Mouse (Mus musculus) mature B cell (primary cell): ENCODE measurements around the gene Bora.
"Not testable (repeated sequence)": the region's sequence is repeated elsewhere in the genome, so short reads cannot be mapped to it uniquely, and the experiment has no call there.

Experiments used
- in situ Hi-C: fragments of 300-500 bp; cut with MboI; formaldehyde crosslinking; loops from 2 replicates; pipeline ENCODE4 v1.14.3; 2019

Bora gene

GRCm38 (mm10) chr14:99046031-99046781 lies at the start of gene Bora, which contains the start of gene Mzt1:
TSS of gene Bora (plus strand) at chr14:99046222.
TSS of gene Mzt1 (minus strand) at chr14:99046134.
- in situ Hi-C loops = loop anchor here (10.0 kb wide), 1 partner anchor 49 kb away; the partner anchor contains the start of genes Dis3 and Pibf1

DNA sequence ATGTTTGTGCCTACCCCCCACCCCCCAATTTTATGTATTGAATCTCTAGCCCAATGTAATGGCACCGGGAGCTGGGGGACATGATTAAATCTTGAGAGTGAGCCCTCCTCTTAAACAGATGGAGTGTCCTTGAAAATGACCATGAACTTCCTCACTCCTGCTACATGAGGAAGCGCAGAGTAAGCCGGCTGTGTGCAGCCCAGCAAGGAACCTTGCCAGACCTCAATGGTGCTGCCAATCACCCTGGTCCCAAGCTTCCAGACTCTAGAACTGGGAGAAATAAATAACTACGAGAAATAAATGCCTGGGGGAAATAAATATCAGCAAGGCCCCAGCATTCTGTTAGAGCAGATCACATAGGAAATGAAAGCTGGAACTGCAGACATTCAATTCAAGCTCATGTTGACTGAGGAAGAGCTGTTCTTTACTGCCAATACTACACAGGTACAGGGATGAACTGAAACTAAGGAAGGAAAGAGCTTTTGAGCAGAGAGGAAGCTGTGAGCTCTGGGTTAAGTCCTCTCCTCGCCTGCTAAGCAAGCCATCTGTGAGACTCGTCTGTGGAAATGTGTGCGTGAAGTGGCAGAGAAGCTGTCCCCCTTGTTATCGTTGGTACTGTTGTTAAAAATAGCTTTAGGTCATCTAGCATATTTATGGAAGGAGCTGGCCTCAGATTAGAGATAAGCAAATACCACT lies 35.6 kb upstream of the Bora start:
- in situ Hi-C loops = no loop called here

DNA sequence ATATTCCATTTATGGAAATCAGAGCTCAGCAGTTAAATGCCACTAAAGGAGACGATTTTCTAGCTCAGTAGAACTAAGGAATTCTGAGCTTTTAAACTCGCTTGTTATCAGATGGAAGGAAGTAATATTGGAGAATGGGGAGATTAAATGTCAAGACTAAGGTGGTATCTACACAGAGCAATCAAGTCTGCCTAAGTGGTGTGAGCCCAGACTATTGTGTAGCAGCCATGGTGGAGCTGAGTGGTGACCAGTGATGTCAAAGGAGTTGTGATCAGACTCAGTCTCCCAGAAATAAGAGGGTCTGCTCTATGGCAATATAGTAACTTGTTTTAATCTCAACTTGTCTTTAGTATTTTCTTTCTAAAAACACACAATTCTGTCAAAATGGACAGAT lies 35.1 kb upstream of the Bora start:
- in situ Hi-C loops = no loop called here

DNA sequence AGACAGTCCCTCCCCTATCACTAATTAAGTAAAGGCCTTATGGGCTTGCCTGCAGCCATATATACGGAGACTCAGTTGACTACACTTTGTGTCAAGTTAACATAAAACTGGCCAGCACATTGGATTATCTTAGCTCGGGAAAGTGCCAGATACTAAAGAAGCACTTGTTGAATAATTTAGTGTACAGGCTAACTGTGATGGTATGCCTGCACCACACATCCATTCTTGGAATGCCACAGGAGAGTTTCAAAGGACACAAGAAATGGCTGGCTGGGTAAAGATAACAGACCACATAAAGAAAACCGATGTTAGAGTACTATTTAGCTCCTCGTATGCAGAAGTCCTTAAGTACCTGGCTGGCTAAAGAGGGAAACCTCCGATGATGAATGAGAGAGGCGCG lies 27.3 kb upstream of the Bora start:
- in situ Hi-C loops = no loop called here

DNA sequence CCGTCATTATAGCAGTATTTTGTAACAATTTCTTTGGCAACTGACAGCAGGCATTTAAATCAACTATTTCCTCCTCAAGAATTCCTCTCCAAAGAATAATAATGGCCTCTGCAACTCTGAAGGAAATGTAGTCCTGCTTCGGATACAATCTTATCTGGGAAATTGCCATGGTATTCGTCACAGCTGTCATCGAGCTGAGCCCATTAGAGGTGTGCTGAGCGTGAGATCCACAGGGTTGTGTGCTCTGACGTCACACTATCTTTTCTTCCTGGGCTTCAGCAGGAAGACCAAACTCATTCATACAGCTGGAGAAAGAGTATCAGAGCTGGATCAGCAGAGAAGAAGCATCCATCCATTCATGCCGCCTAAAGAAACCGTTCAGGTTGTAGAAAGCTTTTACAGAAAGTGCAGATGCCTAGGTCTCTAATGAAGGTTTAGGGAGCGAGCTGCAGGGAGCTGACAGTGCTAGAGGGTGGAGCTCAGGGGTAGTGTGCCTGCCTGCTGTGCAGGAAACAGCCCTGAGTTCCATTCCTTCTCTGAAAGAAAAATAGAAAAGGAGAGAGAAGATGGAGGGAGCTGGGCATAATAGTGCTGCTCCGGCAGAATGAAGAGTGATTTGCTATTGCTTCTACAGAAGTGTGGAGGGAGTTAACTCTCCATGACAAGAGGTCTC lies 26.8 kb upstream of the Bora start:
- in situ Hi-C loops = no loop called here

DNA sequence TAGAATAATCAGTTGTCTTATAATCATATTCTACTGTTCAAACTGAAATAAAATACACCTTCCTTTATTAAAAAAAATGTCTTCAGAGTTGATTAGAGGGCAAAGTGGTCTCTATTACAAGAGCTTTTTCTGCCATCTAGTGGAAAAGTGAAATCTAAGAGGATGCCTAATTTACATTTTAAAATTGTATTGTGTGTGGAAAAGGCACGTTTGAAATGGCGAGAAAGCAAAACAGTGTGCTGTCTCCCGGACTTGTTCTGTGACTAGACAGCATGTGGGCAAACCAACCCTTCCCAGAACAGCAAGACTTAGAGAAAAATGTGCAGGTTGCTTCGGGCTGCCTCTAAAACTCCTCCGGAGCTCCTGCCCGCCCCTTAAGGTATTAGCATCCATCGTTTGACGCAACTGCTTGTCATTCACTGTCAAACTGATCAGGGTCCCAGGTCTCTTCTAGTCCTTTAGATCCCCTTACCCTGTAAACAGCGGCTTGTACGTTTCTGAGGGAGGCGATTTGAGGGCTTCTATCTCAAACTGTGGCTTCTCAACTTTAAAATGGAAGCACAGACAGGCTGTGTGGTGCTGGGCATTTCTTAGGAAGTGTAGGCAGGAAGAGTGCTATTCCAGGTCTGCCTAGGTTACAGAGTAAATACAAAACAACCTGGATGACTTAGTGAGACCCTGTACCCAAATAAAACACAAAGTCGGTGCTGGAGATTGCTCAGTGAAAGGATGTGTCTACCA lies 23.5 kb upstream of the Bora start:
- in situ Hi-C loops = no loop called here

GRCm38 (mm10) chr14:99029987-99030386 lies 16.0 kb upstream of the Bora start:
- in situ Hi-C loops = no loop called here

DNA sequence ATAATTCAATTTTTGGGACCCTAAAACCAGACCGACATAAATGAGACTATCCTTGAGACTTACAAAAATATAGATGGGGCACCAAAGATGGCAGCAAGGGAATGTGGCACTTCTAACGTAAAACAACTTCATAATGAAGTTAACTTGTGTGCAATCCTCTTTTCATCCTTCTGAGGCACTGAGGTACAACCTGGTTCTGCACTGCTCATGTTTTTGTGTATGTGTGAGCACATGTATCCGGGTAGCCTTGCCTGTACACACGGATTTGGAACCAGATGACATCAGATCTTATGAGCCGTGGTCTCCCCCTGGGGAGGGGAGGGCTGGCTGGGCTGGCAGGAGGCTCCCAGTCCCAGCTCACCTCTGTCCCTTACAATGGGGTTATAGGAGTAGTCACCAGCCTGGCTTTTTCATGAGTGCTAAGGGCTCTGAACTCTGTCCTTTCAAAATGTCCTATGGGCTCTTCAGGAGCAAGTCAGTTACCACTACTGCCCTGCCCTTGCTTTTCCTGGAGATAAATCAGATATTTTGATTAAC lies 14.6 kb upstream of the Bora start:
- in situ Hi-C loops = no loop called here

GRCm38 (mm10) chr14:99032596-99032995 lies 13.4 kb upstream of the Bora start:
- in situ Hi-C loops = no loop called here

- in situ Hi-C loops = not testable (repeated sequence)
Measured at GRCm38 (mm10) chr14:99034851-99035250, 11.2 kb upstream of the Bora start.

DNA sequence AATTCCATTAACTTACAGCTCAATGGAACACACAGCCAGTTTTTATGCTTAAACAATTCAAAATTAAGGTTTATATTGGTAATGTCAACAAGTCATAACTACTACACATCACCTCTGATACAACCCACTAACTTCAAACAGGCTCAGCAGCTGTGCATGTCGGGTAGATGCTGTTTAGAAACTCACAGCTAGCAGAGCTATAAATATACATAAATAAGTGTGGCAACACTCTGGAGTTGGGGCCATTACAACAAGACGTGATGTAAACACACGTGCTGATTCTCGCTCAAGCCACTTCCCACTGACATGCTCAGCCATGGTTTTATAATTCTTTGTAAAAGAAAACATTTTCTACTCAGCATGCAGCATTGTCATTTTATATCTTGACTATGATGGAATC lies 10.0 kb upstream of the Bora start:
- in situ Hi-C loops = no loop called here

- in situ Hi-C loops = no loop called here
Measured at GRCm38 (mm10) chr14:99037703-99038102, 8.3 kb upstream of the Bora start.

- in situ Hi-C loops = not testable (repeated sequence)
Measured at GRCm38 (mm10) chr14:99039308-99039707, 6.7 kb upstream of the Bora start.

- in situ Hi-C loops = loop anchor here (10.0 kb wide), 1 partner anchor 53 kb away; the partner anchor contains the start of genes Dis3 and Pibf1
Measured at GRCm38 (mm10) chr14:99041416-99041815, 4.6 kb upstream of the Bora start.

DNA sequence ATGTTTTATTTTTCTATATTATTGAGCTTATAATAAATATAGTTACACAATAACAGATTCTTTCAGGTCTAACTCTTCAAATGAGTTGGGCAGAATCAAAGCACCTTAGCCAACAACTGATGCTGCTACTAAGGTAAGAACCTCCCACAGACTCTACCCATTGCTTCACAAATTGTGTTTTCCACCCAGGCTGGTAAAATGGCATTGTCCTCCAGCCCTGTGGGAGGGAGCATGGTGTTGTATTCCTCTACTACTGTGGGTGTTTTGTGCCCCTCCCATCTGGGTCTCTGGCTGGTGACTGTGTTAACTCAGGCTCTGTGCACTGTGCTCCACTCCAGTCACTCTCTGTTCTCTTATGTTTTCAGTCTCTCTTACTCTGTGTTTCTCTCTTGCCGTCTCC lies 2.5 kb upstream of the Bora start:
- in situ Hi-C loops = loop anchor here (10.0 kb wide), 1 partner anchor 51 kb away; the partner anchor contains the start of genes Dis3 and Pibf1

GRCm38 (mm10) chr14:99044096-99044495 lies 1.9 kb upstream of the Bora start:
- in situ Hi-C loops = loop anchor here (10.0 kb wide), 1 partner anchor 51 kb away; the partner anchor contains the start of genes Dis3 and Pibf1

- in situ Hi-C loops = loop anchor here (10.0 kb wide), 1 partner anchor 50 kb away; the partner anchor contains the start of genes Dis3 and Pibf1
Measured at GRCm38 (mm10) chr14:99044718-99045117, 1.3 kb upstream of the Bora start.

DNA sequence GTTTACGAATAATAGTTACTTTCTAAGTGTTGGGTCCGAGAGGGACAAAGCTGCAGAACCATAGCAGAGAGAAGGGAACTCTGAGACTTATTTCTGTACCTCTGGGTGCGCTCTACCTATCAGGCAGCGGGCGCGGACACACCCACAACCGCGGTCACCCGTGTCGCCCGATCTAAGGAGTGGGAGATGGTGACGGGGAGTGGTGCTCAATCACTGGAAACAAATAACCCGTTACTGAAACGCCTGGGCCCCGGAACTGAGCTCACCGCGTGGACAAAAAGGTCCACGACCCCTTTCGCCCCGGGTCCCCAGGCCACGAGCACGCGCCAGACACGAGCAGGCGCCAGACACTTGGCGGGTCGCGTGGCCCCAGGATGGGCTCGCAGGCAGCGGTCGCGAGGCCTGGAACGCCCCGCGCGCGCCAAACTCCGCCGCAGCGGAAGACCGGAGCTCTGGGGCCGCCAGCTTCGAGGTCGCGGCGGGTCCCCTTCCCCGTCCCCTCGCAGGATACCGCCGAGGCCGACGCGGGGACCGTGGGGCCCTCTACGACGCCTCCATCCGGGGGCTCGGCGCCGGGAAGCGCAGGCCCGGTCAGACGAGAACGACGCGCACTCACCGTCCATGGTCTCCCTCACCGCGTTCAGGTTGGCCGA lies 518 bp upstream of the Bora start:
- in situ Hi-C loops = loop anchor here (10.0 kb wide), 1 partner anchor 49 kb away; the partner anchor contains the start of genes Dis3 and Pibf1

- in situ Hi-C loops = loop anchor here (10.0 kb wide), 1 partner anchor 48 kb away; the partner anchor contains the start of genes Dis3 and Pibf1
Measured at GRCm38 (mm10) chr14:99046782-99047181, 760 bp downstream of the Bora start.

GRCm38 (mm10) chr14:99058959-99059586 lies 13.1 kb downstream of the Bora start:
- in situ Hi-C loops = no loop called here
